Mouse (Mus musculus) retina, postnatal 7 days (tissue): ENCODE measurements around the gene Rad21l.

Experiments
- DNase-seq: peaks from one replicate; pipeline ENCODE4 v3.0.0-alpha.2; 2012; ENCODE audit warnings: low read depth, low spot score

The Rad21l gene

GRCm38 (mm10) chr2:151668433-151668832, at the start of gene Rad21l:
TSS of gene Rad21l (minus strand) at chr2:151668533.
- no peak for DNase-seq

GRCm38 (mm10) chr2:151716318-151717055, 48.2 kb upstream of the Rad21l start:
- no peak for DNase-seq

GRCm38 (mm10) chr2:151715526-151715925, 47.2 kb upstream of the Rad21l start:
- no peak for DNase-seq

GRCm38 (mm10) chr2:151712647-151713046, 44.3 kb upstream of the Rad21l start:
- no peak for DNase-seq

- DNase-seq: peak; percentile 4
Observed at GRCm38 (mm10) chr2:151702851-151703190, 34.5 kb upstream of the Rad21l start.

- peak; percentile 46 for DNase-seq
Observed at GRCm38 (mm10) chr2:151702146-151702850, 34.0 kb upstream of the Rad21l start.

- DNase-seq: peak; percentile 3
Observed at GRCm38 (mm10) chr2:151701231-151702145, 33.2 kb upstream of the Rad21l start, which contains the start of gene Tmem74b. TSS of gene Tmem74b (plus strand) at chr2:151702008.

- DNase-seq: no peak
Observed at GRCm38 (mm10) chr2:151682976-151683375, 14.6 kb upstream of the Rad21l start.

GRCm38 (mm10) chr2:151682357-151682756, 14.0 kb upstream of the Rad21l start:
- DNase-seq: no peak

GRCm38 (mm10) chr2:151676234-151676633, 7.9 kb upstream of the Rad21l start:
- DNase-seq: no peak

- no peak for DNase-seq
Observed at GRCm38 (mm10) chr2:151670968-151671329, 2.6 kb upstream of the Rad21l start.

GRCm38 (mm10) chr2:151670026-151670967, 2.0 kb upstream of the Rad21l start:
- DNase-seq: no peak

GRCm38 (mm10) chr2:151652053-151652452, 16.3 kb downstream of the Rad21l start:
- DNase-seq: no peak

- DNase-seq: no peak
Observed at GRCm38 (mm10) chr2:151636015-151636402, 32.3 kb downstream of the Rad21l start.

- DNase-seq: no peak
Observed at GRCm38 (mm10) chr2:151635362-151636014, 32.8 kb downstream of the Rad21l start.

- DNase-seq: no peak
Observed at GRCm38 (mm10) chr2:151634903-151635302, 33.4 kb downstream of the Rad21l start.

GRCm38 (mm10) chr2:151632982-151633381, 35.4 kb downstream of the Rad21l start:
- DNase-seq: no peak

GRCm38 (mm10) chr2:151632159-151632814, 36.0 kb downstream of the Rad21l start, which contains the start of gene Snph:
TSS of gene Snph (minus strand) at chr2:151632593.
- DNase-seq: peak; percentile 38

- no peak for DNase-seq
Observed at GRCm38 (mm10) chr2:151631406-151632158, 36.8 kb downstream of the Rad21l start.
